Mouse (Mus musculus) G1E (cell line): ENCODE data around the gene Nars2. TPM values are rescaled to one million over a fixed set of nuclear protein-coding genes. Genes with fewer than 3 reads are reported as not detected.

Experiments
- ATAC-seq: 2 replicates; pipeline ENCODE4 v1.8.0; 2016; ENCODE audit warnings: mild to moderate bottlenecking; ENCODE audit not compliant: insufficient number of reproducible peaks, poor library complexity, low FRiP score, severe bottlenecking; ENCODE audit errors: extremely low read depth
- DNase-seq: peaks from one replicate; pipeline ENCODE4 v3.0.0; 2012; ENCODE audit warnings: low spot score
- H3K27me3 ChIP-seq: 2 replicates; pipeline ENCODE4 v1.6.1; 2012; ENCODE audit warnings: mild to moderate bottlenecking, low read length, inconsistent platforms; ENCODE audit not compliant: insufficient read depth
- H3K36me3 ChIP-seq: replicated peaks from 2 replicates; pipeline ENCODE3; 2012; ENCODE audit warnings: mild to moderate bottlenecking, inconsistent platforms
- H3K4me1 ChIP-seq: 2 replicates; pipeline ENCODE4 v1.6.1; 2012; ENCODE audit warnings: low read depth, low read length, inconsistent platforms, mixed read lengths; ENCODE audit not compliant: insufficient read depth
- H3K4me3 ChIP-seq: 2 replicates; pipeline ENCODE4 v1.5.1; 2012; ENCODE audit warnings: low read depth, mild to moderate bottlenecking, inconsistent platforms, low read length, moderate library complexity, mixed read lengths
- H3K9me3 ChIP-seq: replicated peaks from 2 replicates; pipeline ENCODE4 v1.6.1; 2012; ENCODE audit warnings: inconsistent platforms
- CTCF ChIP-seq: IDR thresholded peaks from 2 replicates; pipeline ENCODE4 v1.5.1; 2012; ENCODE audit warnings: low read depth, low read length, inconsistent platforms, mixed read lengths
- GATA1 ChIP-seq: IDR thresholded peaks from 2 replicates; pipeline ENCODE4 v1.6.1; 2012; ENCODE audit warnings: borderline replicate concordance, low read length, inconsistent platforms, mixed read lengths
- GATA2 ChIP-seq: IDR thresholded peaks from 2 replicates; pipeline ENCODE4 v1.6.1; 2012; ENCODE audit warnings: low read depth, low read length, inconsistent platforms, borderline replicate concordance
- POLR2AphosphoS5 ChIP-seq: IDR thresholded peaks from 2 replicates; pipeline ENCODE4 v1.6.1; 2012; ENCODE audit warnings: low read depth, low read length, inconsistent platforms; ENCODE audit not compliant: insufficient replicate concordance
- TAL1 ChIP-seq: conservative IDR thresholded peaks from 2 replicates; pipeline ENCODE4 v1.6.1; 2012; ENCODE audit warnings: low read depth, low read length, inconsistent platforms, mixed read lengths
- polyA plus RNA-seq: library from polyadenylated mRNA; stranded (reverse); fragments of >175 nt; gene quantifications from 2 replicates; pipeline ENCODE4 v1.2.3, GENCODE M21; 2012
- total RNA-seq, 2 experiments: library from RNA; stranded (forward) in 1 of 2; stranded (reverse) in 1 of 2; fragments of 200-1000 nt in 1 of 2; fragments of >200 nt in 1 of 2; fragmentation: Nextera tagmentation in 1 of 2; gene quantifications; 2 replicates each; pipeline ENCODE4 v1.2.3; 2014 to 2017

Gene Nars2
- total and polyA plus RNA-seq, 3 experiments, result 9.8 to 45.6 (median 24.4) TPM

- H3K36me3 ChIP-seq, result peaks cover 16% of the 10 kb centered on the region
- DNase-seq (no peak), ATAC-seq (no peak)
- TF ChIP-seq GATA2 (no peak), CTCF (no peak), TAL1 (no peak), POLR2AphosphoS5 (no peak), GATA1 (no peak)
- peak overlapping the region; percentile 92 for H3K4me3 ChIP-seq
- no peaks in the 10 kb centered on the region for H3K9me3 ChIP-seq
- H3K4me1 ChIP-seq, result peaks cover 60% of the 10 kb centered on the region
- H3K27me3 ChIP-seq, result no peaks in the 10 kb centered on the region
These were observed 130.6 kb downstream of the Nars2 start for GRCm38 (mm10) chr7:97081959-97082218.

- no peaks in the 10 kb centered on the region for H3K9me3 ChIP-seq
- H3K36me3 ChIP-seq, result peaks cover 16% of the 10 kb centered on the region
- peak overlapping the region; percentile 92 for H3K4me3 ChIP-seq
- DNase-seq (peak; percentile 23), ATAC-seq (peak; percentile 51; the same call in 1 of the 2 replicates)
- H3K27me3 ChIP-seq, result no peaks in the 10 kb centered on the region
- H3K4me1 ChIP-seq, result peaks cover 61% of the 10 kb centered on the region
- TF ChIP-seq GATA2 (no peak), POLR2AphosphoS5 (no peak), TAL1 (no peak), CTCF (no peak), GATA1 (no peak)
These were observed 131.2 kb downstream of the Nars2 start for GRCm38 (mm10) chr7:97082219-97083101.

GRCm38 (mm10) chr7:97083579-97083978, 132.3 kb downstream of the Nars2 start:
- H3K4me1 ChIP-seq, result peaks cover 60% of the 10 kb centered on the region
- no peak for TF ChIP-seq CTCF
- no peak for TF ChIP-seq TAL1
- TF ChIP-seq GATA1, result no peak
- TF ChIP-seq POLR2AphosphoS5, result no peak
- TF ChIP-seq GATA2, result no peak
- H3K36me3 ChIP-seq, result peaks cover 16% of the 10 kb centered on the region
- DNase-seq (no peak), ATAC-seq (no peak)
- no peaks in the 10 kb centered on the region for H3K27me3 ChIP-seq
- H3K9me3 ChIP-seq, result no peaks in the 10 kb centered on the region
- peak overlapping the region; percentile 92; the same call in 1 of the 2 replicates for H3K4me3 ChIP-seq

- ATAC-seq (no peak), DNase-seq (no peak)
- TF ChIP-seq GATA2, result no peak
- no peak for TF ChIP-seq POLR2AphosphoS5
- no peak for TF ChIP-seq CTCF
- TF ChIP-seq GATA1, result no peak
- no peak for TF ChIP-seq TAL1
- Histone ChIP-seq H3K9me3 (no peaks in the 10 kb centered on the region), H3K36me3 (peaks cover 16% of the 10 kb centered on the region), H3K27me3 (no peaks in the 10 kb centered on the region), H3K4me1 (peaks cover 56% of the 10 kb centered on the region), H3K4me3 (no peak overlapping the region; the same call in 1 of the 2 replicates)
These were observed 132.9 kb downstream of the Nars2 start for GRCm38 (mm10) chr7:97084181-97084580.

GRCm38 (mm10) chr7:97085291-97085690, 134.0 kb downstream of the Nars2 start:
- no peak for ATAC-seq

GRCm38 (mm10) chr7:97094241-97094640, 142.9 kb downstream of the Nars2 start:
- TF ChIP-seq TAL1, result no peak
- TF ChIP-seq GATA2, result no peak
- TF ChIP-seq GATA1, result no peak
- TF ChIP-seq CTCF, result no peak
- no peak for TF ChIP-seq POLR2AphosphoS5
- H3K4me1 ChIP-seq, result peaks cover 40% of the 10 kb centered on the region
- no peaks in the 10 kb centered on the region for H3K27me3 ChIP-seq
- no peaks in the 10 kb centered on the region for H3K9me3 ChIP-seq
- ATAC-seq, result peak; percentile 75
- no peak for DNase-seq
- H3K4me3 ChIP-seq, result no peak overlapping the region
- H3K36me3 ChIP-seq, result peaks cover 16% of the 10 kb centered on the region

More at GRCm38 (mm10) chr7:97085291-97085690, 134.0 kb downstream of the Nars2 start:
- Histone ChIP-seq H3K9me3 (no peaks in the 10 kb centered on the region), H3K4me1 (peaks cover 52% of the 10 kb centered on the region), H3K36me3 (peaks cover 23% of the 10 kb centered on the region), H3K27me3 (no peaks in the 10 kb centered on the region), H3K4me3 (no peak overlapping the region)
- no peak for TF ChIP-seq GATA2
- TF ChIP-seq CTCF, result no peak
- TF ChIP-seq GATA1, result no peak
- no peak for TF ChIP-seq TAL1
- no peak for TF ChIP-seq POLR2AphosphoS5
- no peak for DNase-seq
